Mouse (Mus musculus) cerebellum, adult 2 months (tissue): ENCODE results near the gene Psma1.

ENCODE experiments used
- CTCF ChIP-seq: fragments of 200-500 bp; IDR thresholded peaks from 2 replicates; pipeline ENCODE4 v1.5.1; 2011; ENCODE audit warnings: low read depth, mild to moderate bottlenecking, control low read depth, low read length, moderate library complexity, borderline replicate concordance; ENCODE audit not compliant: insufficient read depth
- POLR2A ChIP-seq: fragments of 200-500 bp; IDR thresholded peaks from 2 replicates; pipeline ENCODE4 v1.6.1; 2011; ENCODE audit warnings: low read length, control low read depth, borderline replicate concordance; ENCODE audit not compliant: insufficient read depth

- TF ChIP-seq POLR2A = no peak
- TF ChIP-seq CTCF = no peak
Observed at GRCm38 (mm10) chr7:114309020-114309419, 33.1 kb upstream of the Psma1 start.
